Mouse (Mus musculus): ENCODE measurements around the gene BC048671. TPM values are rescaled to one million over a fixed set of nuclear protein-coding genes. Genes with fewer than 3 reads are reported as not detected.

BC048671 gene
- polyA plus RNA-seq, 1 experiment from 2014 or later: not detected

Other genes starting within 250 kb of the BC048671 start
- not detected in 2 replicates for gene Vmn1r49, start 222.7 kb upstream of the BC048671 start, polyA plus RNA-seq (2016; fragmentation: Nextera tagmentation; extraction: Ambion mirVana)
- gene Vmn1r50, start 199.8 kb upstream of the BC048671 start, polyA plus RNA-seq (2016; fragmentation: Nextera tagmentation; extraction: Ambion mirVana): not detected in 2 replicates
- gene Vmn1r51, start 178.6 kb upstream of the BC048671 start, polyA plus RNA-seq (2016; fragmentation: Nextera tagmentation; extraction: Ambion mirVana): not detected in 2 replicates
- not detected in 2 replicates for gene Vmn1r52, start 126.4 kb upstream of the BC048671 start, polyA plus RNA-seq (2016; fragmentation: Nextera tagmentation; extraction: Ambion mirVana)
- not detected in 2 replicates for gene V1ra8, start 98.4 kb upstream of the BC048671 start, polyA plus RNA-seq (2016; fragmentation: Nextera tagmentation; extraction: Ambion mirVana)
- not detected in 2 replicates for gene Vmn1r53, start 76.8 kb upstream of the BC048671 start, polyA plus RNA-seq (2016; fragmentation: Nextera tagmentation; extraction: Ambion mirVana)
- not detected in 2 replicates for gene Vmn1r54, start 54.9 kb upstream of the BC048671 start, polyA plus RNA-seq (2016; fragmentation: Nextera tagmentation; extraction: Ambion mirVana)
- not detected in 2 replicates for gene Chst13, start 24.0 kb downstream of the BC048671 start, polyA plus RNA-seq (2016; fragmentation: Nextera tagmentation; extraction: Ambion mirVana)
- gene Uroc1, start 32.1 kb downstream of the BC048671 start, polyA plus RNA-seq (2016; fragmentation: Nextera tagmentation; extraction: Ambion mirVana): not detected in 2 replicates
- gene Zxdc, start 68.3 kb downstream of the BC048671 start, polyA plus RNA-seq (2016; fragmentation: Nextera tagmentation; extraction: Ambion mirVana): 14.1 and 16.2 TPM in 2 replicates
- 3.5 and 4.3 TPM in 2 replicates for gene Cfap100, start 127.6 kb downstream of the BC048671 start, polyA plus RNA-seq (2016; fragmentation: Nextera tagmentation; extraction: Ambion mirVana)
- gene Klf15, start 161.4 kb downstream of the BC048671 start, polyA plus RNA-seq (2016; fragmentation: Nextera tagmentation; extraction: Ambion mirVana): 5.3 and 5.5 TPM in 2 replicates
- 8.8 and 11.6 TPM in 2 replicates for gene Aldh1l1, start 185.2 kb downstream of the BC048671 start, polyA plus RNA-seq (2016; fragmentation: Nextera tagmentation; extraction: Ambion mirVana)

Data from midbrain, embryonic 12.5 days (tissue).